33 mouse cellular contexts compared by ENCODE assay signal in genomic region chr3:113279586-113279985, GRCm38 (mm10). TPM values are rescaled to one million over a fixed set of nuclear protein-coding genes. Genes with fewer than 3 reads are reported as not detected.
"Had no signal": no experiment of that assay in that cellular context is flagged by ENCODE, and none has a peak within 500 bp of the region (broad histone marks: within the 10 kb centered on the region; RNA-seq: fewer than 3 reads in every experiment).

No protein-coding gene starts in this region.

RNA-seq across cellular contexts. Expression of gene Amy2a4, which starts 11.7 kb away (rescaled TPM):
- total RNA-seq: left cerebral cortex, adult 2 months; left cerebral cortex, adult 8-10 months; left cerebral cortex, postnatal 10 days; left cerebral cortex, postnatal 14 days; left cerebral cortex, postnatal 25 days; left cerebral cortex, postnatal 36 days; left cerebral cortex, postnatal 4 days; megakaryocyte progenitor cell, adult 5-6 weeks; megakaryocyte, adult 5-6 weeks; megakaryocyte-erythroid progenitor cell, adult 5-6 weeks; monocyte, adult 5-6 weeks had no signal
- polyA plus RNA-seq: limb, embryonic 10.5 days; limb, embryonic 11.5 days; limb, embryonic 12.5 days; liver, adult 2 months; liver, embryonic 11.5 days; liver, embryonic 12.5 days; liver, embryonic 13.5 days; lung, adult 2 months; lung, embryonic 14.5 days; lung, embryonic 15.5 days; lung, embryonic 16.5 days; lung, postnatal 0 days; macrophage; midbrain, embryonic 10.5 days; midbrain, embryonic 12.5 days; midbrain, embryonic 13.5 days; midbrain, embryonic 14.5 days; midbrain, embryonic 16.5 days; myocyte had no signal

RNA-seq across cellular contexts. Expression of gene Amy2a5, which starts 20.9 kb away (rescaled TPM):
- total RNA-seq: left cerebral cortex, postnatal 14 days; left cerebral cortex, postnatal 25 days; left cerebral cortex, postnatal 4 days; megakaryocyte progenitor cell, adult 5-6 weeks; megakaryocyte, adult 5-6 weeks; megakaryocyte-erythroid progenitor cell, adult 5-6 weeks; monocyte, adult 5-6 weeks had no signal
- polyA plus RNA-seq: limb, embryonic 10.5 days; limb, embryonic 11.5 days; limb, embryonic 12.5 days; limb, embryonic 13.5 days; limb, embryonic 15.5 days; liver, embryonic 11.5 days; liver, embryonic 12.5 days; liver, embryonic 15.5 days; lung, embryonic 14.5 days; lung, embryonic 16.5 days; lung, postnatal 0 days; macrophage; midbrain, embryonic 14.5 days; myocyte had no signal

RNA-seq across cellular contexts. Expression of gene Amy2a3, which starts 44.3 kb away (rescaled TPM):
- total RNA-seq: left cerebral cortex, adult 2 months; left cerebral cortex, adult 8-10 months; left cerebral cortex, postnatal 10 days; left cerebral cortex, postnatal 14 days; left cerebral cortex, postnatal 25 days; left cerebral cortex, postnatal 36 days; left cerebral cortex, postnatal 4 days; megakaryocyte progenitor cell, adult 5-6 weeks; megakaryocyte, adult 5-6 weeks; megakaryocyte-erythroid progenitor cell, adult 5-6 weeks; monocyte, adult 5-6 weeks had no signal
- polyA plus RNA-seq: limb, embryonic 10.5 days; limb, embryonic 11.5 days; limb, embryonic 12.5 days; liver, adult 2 months; liver, embryonic 11.5 days; liver, embryonic 12.5 days; liver, embryonic 13.5 days; lung, adult 2 months; lung, embryonic 14.5 days; lung, embryonic 15.5 days; lung, embryonic 16.5 days; lung, postnatal 0 days; macrophage; midbrain, embryonic 10.5 days; midbrain, embryonic 12.5 days; midbrain, embryonic 13.5 days; midbrain, embryonic 14.5 days; midbrain, embryonic 16.5 days; myocyte had no signal
